ENCODE assay signal across 23 mouse cellular contexts in genomic region chr1:175319205-175319604, GRCm38 (mm10).
DNase-seq lines count a peak whose midpoint lies in the region; ATAC-seq lines count a peak whose summit lies in the region.
"Had no signal": no experiment of that assay in that cellular context is flagged by ENCODE, and none has a peak within 500 bp of the region (broad histone marks: within the 10 kb centered on the region; RNA-seq: fewer than 3 reads in every experiment).

No protein-coding gene starts in this region.

- 30% methylated on average over 9 of the region's 9 CpGs for WGBS in forebrain, embryonic 14.5 days
- WGBS in forebrain, embryonic 10.5 days = 75% methylated on average over 9 of the region's 9 CpGs
- WGBS in neural tube, embryonic 15.5 days = 44% methylated on average over 9 of the region's 9 CpGs
- WGBS in intestine, embryonic 16.5 days = 85% methylated on average over 9 of the region's 9 CpGs

- DNase-seq in forebrain, embryonic 14.5 days (ENCODE audit: low spot score) = peak; percentile 23
- no peak for DNase-seq in forebrain, embryonic 10.5 days (ENCODE audit: extremely low spot score, low spot score)
- DNase-seq in layer of hippocampus, adult 9-11 months = peak; percentile 24
- no peak for DNase-seq in layer of hippocampus, adult 8-10 months (ENCODE audit: low spot score in 2 of 2)
- DNase-seq in neural tube, embryonic 10.5 days (ENCODE audit: extremely low spot score, low spot score) = no peak
- DNase-seq: adrenal gland, postnatal 14 days; cerebellum, adult 9-11 months; heart, postnatal 4 days; kidney, adult 8-10 months; kidney, postnatal 10 days; liver; lung, postnatal 36 days had no signal

- H3K36me3 ChIP-seq in forebrain, embryonic 14.5 days (ENCODE audit: control insufficient read depth, insufficient read depth, low read length) = no peaks in the 10 kb centered on the region
- H3K36me3 ChIP-seq in forebrain, embryonic 10.5 days (replicated peaks) = no peaks in the 10 kb centered on the region
- no peaks in the 10 kb centered on the region for H3K36me3 ChIP-seq in neural tube, embryonic 15.5 days
- no peaks in the 10 kb centered on the region for H3K36me3 ChIP-seq in intestine, embryonic 16.5 days (ENCODE audit: control insufficient read depth, insufficient read depth, low read length)
- H3K36me3 ChIP-seq: embryonic facial prominence, embryonic 10.5 days; heart, embryonic 15.5 days; limb, embryonic 10.5 days; liver, embryonic 15.5 days; lung, embryonic 15.5 days had no signal

- no peak for ATAC-seq in forebrain, embryonic 14.5 days
- ATAC-seq in neural tube, embryonic 15.5 days (ENCODE audit: low FRiP score) = 0 out of 2 replicates have a peak, but pooled peaks have one; percentile 59
- ATAC-seq in intestine, embryonic 16.5 days = no peak
- ATAC-seq: CD4-positive, CD25-positive, alpha-beta regulatory T cell, adult 4 months; midbrain, embryonic 16.5 days had no signal

- no peaks in the 10 kb centered on the region for H3K9me3 ChIP-seq in forebrain, embryonic 14.5 days (replicated peaks; ENCODE audit: control insufficient read depth, low read length)
- H3K9me3 ChIP-seq in forebrain, embryonic 10.5 days = no peaks in the 10 kb centered on the region
- no peaks in the 10 kb centered on the region for H3K9me3 ChIP-seq in neural tube, embryonic 15.5 days (replicated peaks)
- no peaks in the 10 kb centered on the region for H3K9me3 ChIP-seq in intestine, embryonic 16.5 days (ENCODE audit: control insufficient read depth, low read length)
- H3K9me3 ChIP-seq: embryonic facial prominence, embryonic 10.5 days; heart, embryonic 15.5 days; limb, embryonic 10.5 days; liver, embryonic 15.5 days; lung, embryonic 15.5 days had no signal

- no peak overlapping the region for H3K4me3 ChIP-seq in forebrain, embryonic 14.5 days (ENCODE audit: low read depth, low read length)
- H3K4me3 ChIP-seq in forebrain, embryonic 10.5 days = no peak overlapping the region
- no peak overlapping the region for H3K4me3 ChIP-seq in neural tube, embryonic 15.5 days (replicated peaks)
- no peak overlapping the region for H3K4me3 ChIP-seq in intestine, embryonic 16.5 days (ENCODE audit: low read length)
- H3K4me3 ChIP-seq: embryonic facial prominence, embryonic 10.5 days; heart, embryonic 15.5 days; limb, embryonic 10.5 days; liver, embryonic 15.5 days; lung, embryonic 15.5 days; megakaryocyte, embryonic 14.5 days had no signal

- H3K27me3 ChIP-seq in forebrain, embryonic 14.5 days (replicated peaks; ENCODE audit: control insufficient read depth, insufficient read depth, low read length) = no peaks in the 10 kb centered on the region
- no peaks in the 10 kb centered on the region for H3K27me3 ChIP-seq in forebrain, embryonic 10.5 days (ENCODE audit: poor library complexity, severe bottlenecking)
- H3K27me3 ChIP-seq in neural tube, embryonic 15.5 days (replicated peaks) = no peaks in the 10 kb centered on the region
- no peaks in the 10 kb centered on the region for H3K27me3 ChIP-seq in intestine, embryonic 16.5 days (replicated peaks; ENCODE audit: control insufficient read depth, insufficient read depth, low read length)
- H3K27me3 ChIP-seq: heart, embryonic 15.5 days; liver, embryonic 15.5 days; lung, embryonic 15.5 days; megakaryocyte, embryonic 14.5 days had no signal

- H3K9ac ChIP-seq in forebrain, embryonic 14.5 days (ENCODE audit: low read length) = no peak overlapping the region
- no peak overlapping the region for H3K9ac ChIP-seq in neural tube, embryonic 15.5 days (replicated peaks)
- H3K9ac ChIP-seq in intestine, embryonic 16.5 days (ENCODE audit: low read depth, low read length) = no peak overlapping the region
- H3K9ac ChIP-seq: heart, embryonic 15.5 days; liver, embryonic 15.5 days; lung, embryonic 15.5 days had no signal

- no peak overlapping the region for H3K27ac ChIP-seq in forebrain, embryonic 14.5 days (ENCODE audit: low read depth, low read length)
- no peak overlapping the region for H3K27ac ChIP-seq in forebrain, embryonic 10.5 days
- H3K27ac ChIP-seq in neural tube, embryonic 15.5 days (replicated peaks) = no peak overlapping the region
- no peak overlapping the region for H3K27ac ChIP-seq in intestine, embryonic 16.5 days (ENCODE audit: low read length)
- H3K27ac ChIP-seq: embryonic facial prominence, embryonic 10.5 days; heart, embryonic 15.5 days; limb, embryonic 10.5 days; liver, embryonic 15.5 days; lung, embryonic 15.5 days; stomach, postnatal 0 days had no signal

- no peaks in the 10 kb centered on the region for H3K4me1 ChIP-seq in forebrain, embryonic 14.5 days (ENCODE audit: control insufficient read depth, insufficient read depth, low read length)
- no peaks in the 10 kb centered on the region for H3K4me1 ChIP-seq in forebrain, embryonic 10.5 days
- no peaks in the 10 kb centered on the region for H3K4me1 ChIP-seq in neural tube, embryonic 15.5 days
- no peaks in the 10 kb centered on the region for H3K4me1 ChIP-seq in intestine, embryonic 16.5 days (ENCODE audit: control insufficient read depth, insufficient read depth, low read length)
- H3K4me1 ChIP-seq: heart, embryonic 15.5 days; limb, embryonic 10.5 days; liver, embryonic 15.5 days; lung, embryonic 15.5 days; megakaryocyte, embryonic 14.5 days had no signal

- no peak overlapping the region for H3K4me2 ChIP-seq in forebrain, embryonic 14.5 days (ENCODE audit: low read length)
- H3K4me2 ChIP-seq in neural tube, embryonic 15.5 days = no peak overlapping the region
- H3K4me2 ChIP-seq in intestine, embryonic 16.5 days (ENCODE audit: low read depth, low read length) = no peak overlapping the region
- H3K4me2 ChIP-seq: heart, embryonic 15.5 days; liver, embryonic 15.5 days; lung, embryonic 15.5 days had no signal

Comparison
In these comparisons a context has a peak if more than half of its experiments do, and no peak if none do; other contexts are left out.
1. DNase-seq: peak in forebrain, embryonic 14.5 days (single experiment) and layer of hippocampus, adult 9-11 months (single experiment); none in forebrain, embryonic 10.5 days (single experiment), layer of hippocampus, adult 8-10 months (0 of 2) and neural tube, embryonic 10.5 days (single experiment).